Mouse (Mus musculus): Measurements from ENCODE around the gene D10Wsu102e. TPM values are rescaled to one million over a fixed set of nuclear protein-coding genes. Genes with fewer than 3 reads are reported as not detected.
"Not testable (repeated sequence)": the region's sequence is repeated elsewhere in the genome, so short reads cannot be mapped to it uniquely, and the experiment has no call there.

Gene D10Wsu102e
- polyA plus RNA-seq, 1 experiment from 2014 or later = 1.2 TPM

DNA sequence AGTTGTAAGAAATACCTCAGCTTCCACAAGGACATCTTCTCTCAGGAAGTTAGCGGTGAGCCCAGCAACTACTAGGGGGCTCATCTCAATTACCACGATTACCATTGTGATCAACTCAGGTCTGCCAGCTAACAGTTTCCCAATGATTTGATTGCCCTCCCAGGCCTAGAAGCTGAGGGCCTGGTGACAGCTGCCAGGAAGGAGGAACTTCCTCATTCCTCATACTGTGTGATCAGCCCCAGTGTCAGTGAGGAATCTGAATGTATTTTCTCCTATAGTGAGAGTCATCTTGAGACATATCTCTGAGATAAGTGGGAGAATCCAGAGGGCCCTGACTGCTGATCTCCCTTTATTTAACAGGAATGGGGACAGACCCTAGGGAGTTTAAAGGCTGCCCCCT is 37.3 kb downstream of the D10Wsu102e start:
- Histone ChIP-seq H3K9ac (replicated peaks; ENCODE audit: low read depth, low read length) (no peak overlapping the region), H3K9me3 (ENCODE audit: control insufficient read depth, low read length) (no peaks in the 10 kb centered on the region), H3K27ac (ENCODE audit: low read depth, low read length) (no peak overlapping the region), H3K4me3 (ENCODE audit: low read depth, low read length) (no peak overlapping the region), H3K4me1 (ENCODE audit: control insufficient read depth, insufficient read depth, low read length) (no peaks in the 10 kb centered on the region), H3K27me3 (ENCODE audit: control insufficient read depth, insufficient read depth, low read length) (no peaks in the 10 kb centered on the region), H3K36me3 (ENCODE audit: control insufficient read depth, insufficient read depth, low read length) (no peaks in the 10 kb centered on the region), H3K4me2 (ENCODE audit: low read depth, low read length) (no peak overlapping the region)
- ATAC-seq (ENCODE audit: low read depth) = no peak
- WGBS = 98% methylated on average over 2 of the region's 2 CpGs

DNA sequence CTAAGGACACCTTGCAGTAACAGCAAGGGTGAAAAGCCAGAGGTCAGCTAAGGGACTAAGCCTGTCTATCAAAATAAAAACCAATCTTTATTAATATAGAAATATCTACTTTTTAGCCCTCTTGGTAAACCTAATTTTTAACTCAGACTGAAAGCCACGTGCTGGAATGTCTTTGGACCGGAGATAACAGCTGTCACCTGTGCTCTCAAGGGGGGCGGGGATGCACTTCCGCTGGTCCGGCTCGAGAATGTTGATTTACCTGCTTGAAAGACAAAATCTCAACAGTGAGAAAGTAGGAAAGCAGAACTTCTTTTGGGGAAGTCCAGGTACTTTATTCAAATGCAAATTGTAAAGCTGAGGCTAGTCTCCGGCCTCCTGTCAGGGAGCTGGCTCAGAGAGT is 40.9 kb downstream of the D10Wsu102e start:
- not testable (repeated sequence) for ATAC-seq (ENCODE audit: low read depth); H3K9ac ChIP-seq (replicated peaks; ENCODE audit: low read depth, low read length); H3K27ac ChIP-seq (ENCODE audit: low read depth, low read length); H3K9me3 ChIP-seq (ENCODE audit: control insufficient read depth, low read length); H3K27me3 ChIP-seq (ENCODE audit: control insufficient read depth, insufficient read depth, low read length); H3K4me1 ChIP-seq (ENCODE audit: control insufficient read depth, insufficient read depth, low read length); H3K4me3 ChIP-seq (ENCODE audit: low read depth, low read length); H3K36me3 ChIP-seq (ENCODE audit: control insufficient read depth, insufficient read depth, low read length); H3K4me2 ChIP-seq (ENCODE audit: low read depth, low read length)
- WGBS = 86% methylated on average over 6 of the region's 7 CpGs

DNA sequence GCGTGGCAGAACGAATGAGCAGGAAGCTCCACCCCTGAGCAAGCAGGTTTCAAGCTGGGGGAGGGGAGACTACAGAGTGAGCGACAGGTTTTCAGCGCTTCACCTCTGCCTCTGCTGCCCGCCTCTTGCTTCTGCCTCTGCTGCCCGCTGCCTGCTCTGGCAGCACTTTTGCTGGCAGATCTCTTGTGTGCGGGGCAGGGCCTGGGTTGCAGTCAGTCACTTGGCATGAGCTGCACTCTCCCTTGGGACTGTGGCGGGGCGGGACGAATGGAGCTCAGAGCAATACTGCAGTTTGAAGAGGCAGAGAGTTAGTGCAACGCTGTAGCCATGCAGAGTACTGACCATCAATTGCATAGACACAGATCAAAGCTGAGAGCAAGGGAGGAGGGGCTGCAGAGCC is 45.0 kb downstream of the D10Wsu102e start:
- WGBS = 92% methylated on average over 11 of the region's 11 CpGs
- no peak for ATAC-seq (ENCODE audit: low read depth)

DNA sequence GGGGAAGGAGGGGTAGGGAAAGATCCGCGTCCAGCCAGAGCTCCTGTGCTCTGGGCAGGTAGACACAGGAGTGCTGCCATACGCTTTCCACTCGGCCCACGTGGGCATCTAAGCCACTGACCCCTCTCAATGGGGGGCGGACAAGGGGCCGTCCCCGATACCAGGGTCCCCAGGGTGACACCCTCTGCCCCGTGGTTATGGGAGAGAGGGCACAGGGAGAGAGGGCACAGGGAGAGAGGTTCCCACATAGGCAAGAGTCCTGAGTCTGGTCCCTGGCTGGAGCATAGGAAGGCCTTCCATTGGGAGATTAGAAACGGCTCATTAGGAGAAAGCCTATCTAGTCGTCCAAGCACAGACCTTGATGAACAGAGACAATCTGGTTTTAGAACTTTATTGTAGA is 45.7 kb downstream of the D10Wsu102e start:
- H3K4me1 ChIP-seq (ENCODE audit: control insufficient read depth, insufficient read depth, low read length) = no peaks in the 10 kb centered on the region
- WGBS = 89% methylated on average over 11 of the region's 11 CpGs
- no peak overlapping the region for H3K9ac ChIP-seq (replicated peaks; ENCODE audit: low read depth, low read length)
- ATAC-seq (ENCODE audit: low read depth) = no peak
- no peaks in the 10 kb centered on the region for H3K27me3 ChIP-seq (ENCODE audit: control insufficient read depth, insufficient read depth, low read length)
- no peak overlapping the region for H3K4me3 ChIP-seq (ENCODE audit: low read depth, low read length)
- H3K9me3 ChIP-seq (ENCODE audit: control insufficient read depth, low read length) = no peaks in the 10 kb centered on the region
- no peaks in the 10 kb centered on the region for H3K36me3 ChIP-seq (ENCODE audit: control insufficient read depth, insufficient read depth, low read length)
- no peak overlapping the region for H3K27ac ChIP-seq (ENCODE audit: low read depth, low read length)
- no peak overlapping the region for H3K4me2 ChIP-seq (ENCODE audit: low read depth, low read length)

More for the DNA sequence above, 45.0 kb downstream of the D10Wsu102e start:
- Histone ChIP-seq H3K9me3 (ENCODE audit: control insufficient read depth, low read length) (no peaks in the 10 kb centered on the region), H3K9ac (replicated peaks; ENCODE audit: low read depth, low read length) (no peak overlapping the region), H3K4me3 (ENCODE audit: low read depth, low read length) (no peak overlapping the region), H3K27ac (ENCODE audit: low read depth, low read length) (no peak overlapping the region), H3K36me3 (ENCODE audit: control insufficient read depth, insufficient read depth, low read length) (no peaks in the 10 kb centered on the region), H3K4me2 (ENCODE audit: low read depth, low read length) (no peak overlapping the region), H3K4me1 (ENCODE audit: control insufficient read depth, insufficient read depth, low read length) (no peaks in the 10 kb centered on the region), H3K27me3 (ENCODE audit: control insufficient read depth, insufficient read depth, low read length) (no peaks in the 10 kb centered on the region)

DNA sequence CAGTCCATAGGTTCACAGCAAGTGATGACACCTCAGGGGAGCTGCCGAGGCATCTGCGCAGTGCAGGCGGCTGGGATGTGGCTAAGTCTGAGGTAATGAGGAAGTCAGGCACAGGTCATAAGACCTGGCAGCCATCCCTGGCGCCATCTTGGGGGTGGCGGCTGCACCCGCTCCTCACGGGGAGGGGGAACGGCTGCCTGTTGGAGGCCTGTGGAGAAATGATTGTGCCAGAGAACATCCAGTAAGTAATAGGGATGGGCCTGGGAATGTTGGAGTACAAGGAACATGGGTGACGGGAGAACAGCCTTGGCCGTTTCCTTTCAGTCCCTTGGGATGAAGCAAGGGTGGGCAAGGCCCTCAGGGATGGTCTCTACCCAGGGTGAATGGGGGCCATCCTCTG is 47.1 kb downstream of the D10Wsu102e start:
- H3K27ac ChIP-seq (ENCODE audit: low read depth, low read length) = no peak overlapping the region
- no peaks in the 10 kb centered on the region for H3K36me3 ChIP-seq (ENCODE audit: control insufficient read depth, insufficient read depth, low read length)
- peaks cover 2% of the 10 kb centered on the region; the same call in 1 of the 2 replicates for H3K9me3 ChIP-seq (ENCODE audit: control insufficient read depth, low read length)
- no peak overlapping the region for H3K9ac ChIP-seq (replicated peaks; ENCODE audit: low read depth, low read length)
- ATAC-seq (ENCODE audit: low read depth) = no peak
- no peaks in the 10 kb centered on the region for H3K4me1 ChIP-seq (ENCODE audit: control insufficient read depth, insufficient read depth, low read length)
- no peak overlapping the region for H3K4me2 ChIP-seq (ENCODE audit: low read depth, low read length)
- no peaks in the 10 kb centered on the region for H3K27me3 ChIP-seq (ENCODE audit: control insufficient read depth, insufficient read depth, low read length)
- 98% methylated on average over 10 of the region's 10 CpGs for WGBS
- no peak overlapping the region for H3K4me3 ChIP-seq (ENCODE audit: low read depth, low read length)

DNA sequence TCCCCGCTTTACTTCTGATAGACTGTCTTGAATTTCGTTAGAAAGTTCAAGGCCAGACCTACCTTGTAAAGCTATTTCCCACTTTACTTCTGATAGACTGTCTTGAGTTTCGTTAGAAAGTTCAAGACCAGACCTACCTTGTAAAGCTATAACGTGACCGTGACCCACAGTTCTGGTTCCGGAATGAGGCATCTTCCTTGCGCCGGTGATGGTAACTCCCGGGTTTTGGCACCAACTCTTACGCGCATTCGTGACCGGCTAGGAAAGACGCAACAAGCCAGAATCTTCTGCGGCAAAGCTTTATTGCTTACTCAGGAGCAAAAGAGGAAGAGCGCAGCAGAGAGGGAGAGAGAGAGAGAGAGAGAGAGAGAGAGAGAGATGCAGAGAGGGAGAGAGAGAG is 58.4 kb downstream of the D10Wsu102e start:
- not testable (repeated sequence) for ATAC-seq (ENCODE audit: low read depth); H3K27me3 ChIP-seq (ENCODE audit: control insufficient read depth, insufficient read depth, low read length); H3K27ac ChIP-seq (ENCODE audit: low read depth, low read length); H3K9ac ChIP-seq (replicated peaks; ENCODE audit: low read depth, low read length); H3K36me3 ChIP-seq (ENCODE audit: control insufficient read depth, insufficient read depth, low read length); H3K4me3 ChIP-seq (ENCODE audit: low read depth, low read length); H3K9me3 ChIP-seq (ENCODE audit: control insufficient read depth, low read length); H3K4me2 ChIP-seq (ENCODE audit: low read depth, low read length); H3K4me1 ChIP-seq (ENCODE audit: control insufficient read depth, insufficient read depth, low read length)
- 95% methylated on average over 16 of the region's 16 CpGs for WGBS

DNA sequence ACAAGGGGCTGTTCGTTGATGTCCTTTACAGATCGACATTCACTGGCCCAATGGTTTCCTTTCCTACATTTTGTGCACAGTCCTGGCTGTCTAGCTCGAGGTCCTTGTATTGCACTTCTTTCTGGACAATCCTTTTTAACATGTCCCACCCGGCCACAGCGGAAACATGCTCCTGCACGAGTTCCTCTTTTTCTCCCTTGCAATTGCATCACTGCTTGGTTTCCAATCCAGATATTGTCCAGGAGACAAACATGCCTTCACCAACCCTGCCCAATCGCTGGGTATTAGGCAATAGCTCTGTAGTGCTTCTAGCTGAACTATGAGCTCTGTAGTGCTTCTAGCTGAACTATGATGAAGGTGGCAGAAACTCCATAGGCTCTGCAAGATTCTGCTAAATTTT is 88.6 kb downstream of the D10Wsu102e start:
- no peak for ATAC-seq (ENCODE audit: low read depth)
- H3K27me3 ChIP-seq (ENCODE audit: control insufficient read depth, insufficient read depth, low read length) = no peaks in the 10 kb centered on the region
- WGBS = 95% methylated on average over 7 of the region's 7 CpGs
- no peak overlapping the region for H3K27ac ChIP-seq (ENCODE audit: low read depth, low read length)
- H3K36me3 ChIP-seq (ENCODE audit: control insufficient read depth, insufficient read depth, low read length) = no peaks in the 10 kb centered on the region
- no peak overlapping the region for H3K4me2 ChIP-seq (ENCODE audit: low read depth, low read length)
- no peak overlapping the region for H3K4me3 ChIP-seq (ENCODE audit: low read depth, low read length)
- no peaks in the 10 kb centered on the region for H3K4me1 ChIP-seq (ENCODE audit: control insufficient read depth, insufficient read depth, low read length)
- no peak overlapping the region for H3K9ac ChIP-seq (replicated peaks; ENCODE audit: low read depth, low read length)
- H3K9me3 ChIP-seq (ENCODE audit: control insufficient read depth, low read length) = peaks cover 2% of the 10 kb centered on the region

DNA sequence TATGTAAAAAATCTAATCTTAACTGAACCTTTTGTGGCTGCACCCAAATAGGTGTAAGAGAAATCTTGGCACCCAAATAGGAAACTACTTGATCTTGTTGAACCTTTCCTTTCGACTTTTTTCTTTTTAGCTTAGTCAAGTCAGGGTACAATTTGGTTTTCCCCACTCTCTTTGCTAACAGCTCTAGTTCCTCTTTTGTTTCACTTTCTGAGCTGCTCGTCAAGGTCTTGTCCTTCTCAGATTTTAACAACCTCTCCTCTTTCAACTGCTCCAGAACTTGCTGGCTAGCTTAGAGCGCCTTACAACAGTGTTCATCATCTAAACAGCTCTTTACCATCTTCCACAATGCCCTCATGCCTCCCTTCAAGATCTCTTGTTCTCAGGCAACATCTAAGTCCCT is 97.5 kb downstream of the D10Wsu102e start:
- WGBS = 95% methylated on average over 3 of the region's 3 CpGs
- Histone ChIP-seq H3K4me1 (ENCODE audit: control insufficient read depth, insufficient read depth, low read length) (no peaks in the 10 kb centered on the region), H3K9me3 (ENCODE audit: control insufficient read depth, low read length) (peaks cover 15% of the 10 kb centered on the region; the same call in 1 of the 2 replicates), H3K27ac (ENCODE audit: low read depth, low read length) (no peak overlapping the region), H3K36me3 (ENCODE audit: control insufficient read depth, insufficient read depth, low read length) (no peaks in the 10 kb centered on the region), H3K4me2 (ENCODE audit: low read depth, low read length) (no peak overlapping the region), H3K9ac (replicated peaks; ENCODE audit: low read depth, low read length) (no peak overlapping the region), H3K27me3 (ENCODE audit: control insufficient read depth, insufficient read depth, low read length) (no peaks in the 10 kb centered on the region), H3K4me3 (ENCODE audit: low read depth, low read length) (no peak overlapping the region)
- no peak for ATAC-seq (ENCODE audit: low read depth)

DNA sequence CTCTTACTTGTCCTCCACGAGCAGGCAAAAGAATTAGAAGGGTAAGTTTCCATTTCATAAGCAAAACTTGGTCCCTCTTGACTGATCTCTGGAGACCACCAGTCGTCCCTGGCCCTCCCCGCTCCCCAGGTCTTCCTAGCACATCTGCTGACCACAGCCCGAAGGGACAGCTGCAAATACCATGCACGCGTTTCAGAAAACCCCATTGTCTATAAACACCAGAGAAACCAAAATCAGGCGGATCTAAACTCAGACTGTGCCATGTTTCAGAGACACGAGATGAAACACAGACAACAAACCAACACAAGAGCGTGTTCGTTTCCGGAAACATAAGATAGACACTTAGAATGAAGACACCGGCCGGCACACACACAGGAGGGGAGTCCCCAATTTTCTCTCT is 115.2 kb downstream of the D10Wsu102e start:
- Histone ChIP-seq H3K4me1 (ENCODE audit: control insufficient read depth, insufficient read depth, low read length) (no peaks in the 10 kb centered on the region), H3K9me3 (ENCODE audit: control insufficient read depth, low read length) (peaks cover 3% of the 10 kb centered on the region; the same call in 1 of the 2 replicates), H3K4me3 (ENCODE audit: low read depth, low read length) (no peak overlapping the region), H3K36me3 (ENCODE audit: control insufficient read depth, insufficient read depth, low read length) (no peaks in the 10 kb centered on the region), H3K27ac (ENCODE audit: low read depth, low read length) (no peak overlapping the region), H3K9ac (replicated peaks; ENCODE audit: low read depth, low read length) (no peak overlapping the region), H3K27me3 (ENCODE audit: control insufficient read depth, insufficient read depth, low read length) (no peaks in the 10 kb centered on the region), H3K4me2 (ENCODE audit: low read depth, low read length) (no peak overlapping the region)
- ATAC-seq (ENCODE audit: low read depth) = no peak
- WGBS = 96% methylated on average over 13 of the region's 13 CpGs

DNA sequence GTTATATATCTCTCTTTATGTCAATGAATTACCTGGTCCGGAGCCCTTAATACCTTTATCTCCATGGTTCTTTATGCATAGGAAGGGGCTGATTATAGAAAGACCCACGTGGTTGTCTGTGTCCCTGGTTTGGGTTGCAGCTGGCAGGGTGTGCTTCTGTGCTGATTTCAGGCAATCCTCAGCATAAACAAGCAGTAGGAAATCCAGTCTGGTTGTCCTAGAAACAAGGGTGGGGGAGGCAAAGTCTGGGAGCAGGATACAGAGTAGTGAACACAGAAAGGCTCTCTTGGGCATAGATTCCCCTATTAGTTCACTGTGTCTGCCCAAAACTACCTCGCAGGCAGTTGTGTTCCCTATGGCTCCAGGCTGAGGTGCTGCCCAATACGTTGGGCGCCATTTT is 117.3 kb downstream of the D10Wsu102e start:
- no peak overlapping the region for H3K27ac ChIP-seq (ENCODE audit: low read depth, low read length)
- 81% methylated on average over 5 of the region's 5 CpGs for WGBS
- no peak for ATAC-seq (ENCODE audit: low read depth)

More for the DNA sequence above, 117.3 kb downstream of the D10Wsu102e start:
- Histone ChIP-seq H3K4me2 (ENCODE audit: low read depth, low read length) (no peak overlapping the region), H3K9ac (replicated peaks; ENCODE audit: low read depth, low read length) (no peak overlapping the region), H3K36me3 (ENCODE audit: control insufficient read depth, insufficient read depth, low read length) (no peaks in the 10 kb centered on the region), H3K9me3 (ENCODE audit: control insufficient read depth, low read length) (peaks cover 3% of the 10 kb centered on the region; the same call in 1 of the 2 replicates), H3K4me3 (ENCODE audit: low read depth, low read length) (no peak overlapping the region), H3K4me1 (ENCODE audit: control insufficient read depth, insufficient read depth, low read length) (no peaks in the 10 kb centered on the region), H3K27me3 (ENCODE audit: control insufficient read depth, insufficient read depth, low read length) (no peaks in the 10 kb centered on the region)

Data from neural tube, embryonic 14.5 days (tissue).